Mouse (Mus musculus): Measurements from ENCODE around the gene Sephs1. TPM values are rescaled to one million over a fixed set of nuclear protein-coding genes. Genes with fewer than 3 reads are reported as not detected.
"Not testable (repeated sequence)": the region's sequence is repeated elsewhere in the genome, so short reads cannot be mapped to it uniquely, and the experiment has no call there.

Sephs1 gene
- polyA plus RNA-seq, 1 experiment from 2014 or later, result 38.2 TPM

DNA sequence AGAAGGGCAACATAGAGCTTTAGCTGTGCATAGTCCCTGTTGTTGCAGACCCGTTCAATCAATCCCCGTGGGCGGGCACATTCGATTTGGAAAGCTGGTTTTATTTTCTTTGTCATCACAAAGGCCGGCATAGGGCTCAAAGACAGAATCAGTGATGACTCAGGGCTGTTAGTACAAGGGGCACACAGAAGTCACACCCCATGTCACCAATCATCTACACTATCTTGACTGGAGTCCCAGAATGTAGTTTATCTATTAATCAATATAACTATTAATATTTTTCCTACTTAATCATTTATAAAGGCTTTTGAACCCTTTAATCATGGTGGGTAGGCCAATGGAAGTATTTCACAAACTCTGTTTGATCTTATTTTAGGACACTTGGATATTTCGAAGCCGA lies 56.6 kb downstream of the Sephs1 start:
- Histone ChIP-seq H3K27me3 (ENCODE audit: control insufficient read depth, insufficient read depth, low read length) (no peaks in the 10 kb centered on the region), H3K9ac (ENCODE audit: low read length) (no peak overlapping the region), H3K4me1 (ENCODE audit: control insufficient read depth, insufficient read depth, low read length) (no peaks in the 10 kb centered on the region), H3K4me2 (ENCODE audit: low read depth, low read length) (no peak overlapping the region), H3K36me3 (ENCODE audit: control insufficient read depth, insufficient read depth) (peaks cover 39% of the 10 kb centered on the region), H3K9me3 (replicated peaks; ENCODE audit: control insufficient read depth, low read length) (peaks cover 5% of the 10 kb centered on the region), H3K27ac (ENCODE audit: low read length) (no peak overlapping the region), H3K4me3 (ENCODE audit: low read length) (no peak overlapping the region)
- no peak for ATAC-seq (replicated peaks; ENCODE audit: extremely low read depth, insufficient read depth, low FRiP score)
- whole genome bisulfite sequencing, result 91% methylated on average over 7 of the region's 7 CpGs

DNA sequence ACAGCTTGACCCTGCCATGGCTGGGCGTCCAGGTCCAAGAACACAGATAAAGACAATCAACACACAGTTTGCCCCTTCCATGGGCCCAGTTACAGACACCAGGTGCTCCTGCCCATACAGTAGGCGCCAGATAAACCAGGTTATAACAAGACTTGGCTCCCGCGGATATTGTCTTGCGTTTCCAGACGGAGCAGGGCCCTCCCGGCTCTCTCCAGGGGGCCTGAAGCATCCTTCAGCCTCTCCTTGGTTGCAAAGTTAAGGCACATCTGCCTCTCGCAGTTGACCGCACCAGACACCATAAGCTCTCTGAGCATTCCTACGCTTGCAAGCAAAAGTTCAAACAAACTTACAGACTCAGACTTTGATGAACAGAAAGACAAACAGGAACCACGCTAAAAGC lies 59.5 kb downstream of the Sephs1 start:
- H3K4me1 ChIP-seq (ENCODE audit: control insufficient read depth, insufficient read depth, low read length), result no peaks in the 10 kb centered on the region
- ATAC-seq (replicated peaks; ENCODE audit: extremely low read depth, insufficient read depth, low FRiP score), result no peak
- H3K36me3 ChIP-seq (ENCODE audit: control insufficient read depth, insufficient read depth), result peaks cover 37% of the 10 kb centered on the region
- H3K9me3 ChIP-seq (replicated peaks; ENCODE audit: control insufficient read depth, low read length), result peaks cover 11% of the 10 kb centered on the region
- no peak overlapping the region for H3K4me2 ChIP-seq (ENCODE audit: low read depth, low read length)
- H3K27ac ChIP-seq (ENCODE audit: low read length), result no peak overlapping the region
- WGBS, result 87% methylated on average over 11 of the region's 11 CpGs
- no peaks in the 10 kb centered on the region for H3K27me3 ChIP-seq (ENCODE audit: control insufficient read depth, insufficient read depth, low read length)
- H3K4me3 ChIP-seq (ENCODE audit: low read length), result no peak overlapping the region
- H3K9ac ChIP-seq (ENCODE audit: low read length), result no peak overlapping the region

DNA sequence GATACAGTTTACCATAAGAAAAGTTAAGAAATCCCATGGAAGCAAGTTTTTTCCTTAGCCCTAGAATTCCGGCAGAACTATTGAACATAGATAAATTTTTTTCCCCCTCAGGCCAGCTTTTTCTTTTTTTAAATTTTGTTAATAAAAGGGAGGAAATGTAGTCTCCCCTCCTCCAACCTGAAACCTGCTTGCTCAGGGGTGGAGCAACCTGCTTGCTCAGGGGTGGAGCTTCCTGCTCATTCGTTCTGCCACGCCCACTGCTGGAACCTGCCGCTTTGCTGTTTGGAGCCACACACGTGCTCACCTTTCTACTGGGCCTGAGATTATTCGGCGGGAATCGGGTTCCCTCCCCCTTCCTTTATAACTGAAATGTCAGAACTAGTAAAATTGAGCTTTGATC lies 68.3 kb downstream of the Sephs1 start:
- not testable (repeated sequence) for H3K9ac ChIP-seq (ENCODE audit: low read length); H3K4me3 ChIP-seq (ENCODE audit: low read length); H3K4me1 ChIP-seq (ENCODE audit: control insufficient read depth, insufficient read depth, low read length); ATAC-seq (replicated peaks; ENCODE audit: extremely low read depth, insufficient read depth, low FRiP score); H3K4me2 ChIP-seq (ENCODE audit: low read depth, low read length); H3K27me3 ChIP-seq (ENCODE audit: control insufficient read depth, insufficient read depth, low read length); H3K36me3 ChIP-seq (ENCODE audit: control insufficient read depth, insufficient read depth); H3K9me3 ChIP-seq (replicated peaks; ENCODE audit: control insufficient read depth, low read length); H3K27ac ChIP-seq (ENCODE audit: low read length)
- 79% methylated on average over 8 of the region's 8 CpGs for WGBS

DNA sequence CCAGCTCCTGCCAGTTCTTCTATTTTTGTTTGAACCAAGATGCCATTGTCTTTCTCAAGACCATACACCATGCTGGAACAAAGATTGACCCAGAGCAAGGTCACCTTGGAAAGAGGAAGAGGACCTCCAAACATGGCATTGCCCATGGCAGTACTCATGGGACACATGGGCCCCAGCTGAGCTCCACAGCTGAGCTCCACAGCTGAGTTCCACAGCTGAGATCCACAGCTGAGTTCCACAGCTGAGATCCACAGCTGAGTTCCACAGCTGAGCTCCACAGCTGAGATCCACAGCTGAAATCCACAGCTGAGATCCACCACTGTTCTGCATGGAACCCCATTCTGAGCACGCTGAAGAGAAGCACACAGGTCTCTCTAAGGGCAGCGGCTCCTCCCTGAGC lies 69.6 kb downstream of the Sephs1 start:
- Histone ChIP-seq H3K4me1 (ENCODE audit: control insufficient read depth, insufficient read depth, low read length) (no peaks in the 10 kb centered on the region), H3K4me2 (ENCODE audit: low read depth, low read length) (no peak overlapping the region), H3K9ac (ENCODE audit: low read length) (no peak overlapping the region), H3K27ac (ENCODE audit: low read length) (no peak overlapping the region), H3K9me3 (replicated peaks; ENCODE audit: control insufficient read depth, low read length) (no peaks in the 10 kb centered on the region), H3K36me3 (ENCODE audit: control insufficient read depth, insufficient read depth) (no peaks in the 10 kb centered on the region), H3K4me3 (ENCODE audit: low read length) (no peak overlapping the region), H3K27me3 (ENCODE audit: control insufficient read depth, insufficient read depth, low read length) (no peaks in the 10 kb centered on the region)
- no peak for ATAC-seq (replicated peaks; ENCODE audit: extremely low read depth, insufficient read depth, low FRiP score)
- WGBS, result 92% methylated on average over 2 of the region's 2 CpGs

DNA sequence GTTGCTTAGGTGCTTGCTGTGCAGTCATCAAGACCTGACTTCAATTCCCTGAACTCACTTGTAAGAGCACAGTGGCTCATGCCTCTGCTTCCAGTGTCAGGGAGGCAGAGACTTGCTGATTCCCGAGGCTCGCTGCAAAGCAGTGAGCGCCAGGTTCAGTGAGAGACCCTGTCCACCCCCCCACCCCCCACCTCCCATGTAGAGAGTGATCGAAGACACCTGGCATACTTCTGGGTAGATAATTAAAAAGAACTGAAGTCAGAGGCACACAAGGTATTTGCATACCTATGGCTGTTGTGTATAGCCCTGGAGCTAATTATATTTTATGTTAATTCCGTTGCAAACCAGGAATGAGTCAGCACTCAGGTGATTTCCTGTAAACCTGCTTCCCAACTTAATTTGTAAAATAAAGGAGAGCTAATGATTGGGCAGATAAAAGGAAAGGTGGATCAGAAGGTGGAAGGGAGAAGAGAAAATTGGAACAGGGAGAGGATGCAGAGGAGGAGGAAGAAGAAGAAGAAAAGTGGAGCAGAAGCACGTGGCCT lies 72.9 kb downstream of the Sephs1 start:
- Histone ChIP-seq H3K4me2 (ENCODE audit: low read depth, low read length) (no peak overlapping the region), H3K36me3 (ENCODE audit: control insufficient read depth, insufficient read depth) (no peaks in the 10 kb centered on the region), H3K9me3 (replicated peaks; ENCODE audit: control insufficient read depth, low read length) (no peaks in the 10 kb centered on the region), H3K4me3 (ENCODE audit: low read length) (no peak overlapping the region), H3K9ac (ENCODE audit: low read length) (no peak overlapping the region), H3K4me1 (ENCODE audit: control insufficient read depth, insufficient read depth, low read length) (no peaks in the 10 kb centered on the region), H3K27ac (ENCODE audit: low read length) (no peak overlapping the region), H3K27me3 (ENCODE audit: control insufficient read depth, insufficient read depth, low read length) (no peaks in the 10 kb centered on the region)
- 78% methylated on average over 6 of the region's 6 CpGs for WGBS
- ATAC-seq (replicated peaks; ENCODE audit: extremely low read depth, insufficient read depth, low FRiP score), result no peak

DNA sequence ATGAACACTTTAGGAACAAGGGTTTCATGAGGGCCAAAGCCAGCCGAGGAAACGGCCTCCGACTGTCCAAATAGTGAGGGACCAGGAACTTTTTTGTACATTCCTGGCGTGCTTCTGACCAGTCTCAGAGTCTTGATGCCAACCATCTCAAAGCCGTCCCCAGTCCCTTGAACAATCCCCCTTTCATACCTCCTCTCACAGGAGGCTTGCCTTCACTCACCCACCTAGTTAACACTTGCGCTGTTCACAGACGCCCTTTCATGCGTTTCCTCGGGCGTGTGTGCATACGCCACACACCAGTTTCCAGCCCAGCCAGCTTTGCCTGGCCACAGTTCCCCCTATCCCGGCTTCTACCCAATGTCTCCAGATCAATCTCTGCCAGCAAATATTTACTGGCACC lies 76.7 kb downstream of the Sephs1 start:
- ATAC-seq (replicated peaks; ENCODE audit: extremely low read depth, insufficient read depth, low FRiP score), result no peak
- no peak overlapping the region for H3K27ac ChIP-seq (ENCODE audit: low read length)
- H3K27me3 ChIP-seq (ENCODE audit: control insufficient read depth, insufficient read depth, low read length), result no peaks in the 10 kb centered on the region
- no peaks in the 10 kb centered on the region for H3K4me1 ChIP-seq (ENCODE audit: control insufficient read depth, insufficient read depth, low read length)
- H3K36me3 ChIP-seq (ENCODE audit: control insufficient read depth, insufficient read depth), result no peaks in the 10 kb centered on the region
- H3K4me2 ChIP-seq (ENCODE audit: low read depth, low read length), result no peak overlapping the region
- H3K4me3 ChIP-seq (ENCODE audit: low read length), result no peak overlapping the region
- no peaks in the 10 kb centered on the region for H3K9me3 ChIP-seq (replicated peaks; ENCODE audit: control insufficient read depth, low read length)
- 79% methylated on average over 12 of the region's 12 CpGs for WGBS
- H3K9ac ChIP-seq (ENCODE audit: low read length), result no peak overlapping the region

Other genes with a start within 250 kb of the Sephs1 start
- 28.3 and 34.2 TPM in 2 replicates for gene Prpf18, start 229.5 kb upstream of the Sephs1 start, polyA plus RNA-seq (2015; fragmentation: Nextera tagmentation; extraction: Ambion mirVana)
- 2.3 and 2.7 TPM in 2 replicates for gene Bend7, start 163.7 kb upstream of the Sephs1 start, polyA plus RNA-seq (2015; fragmentation: Nextera tagmentation; extraction: Ambion mirVana)
- 227 and 242 TPM in 2 replicates for gene Phyh, start 37.5 kb downstream of the Sephs1 start, polyA plus RNA-seq (2015; fragmentation: Nextera tagmentation; extraction: Ambion mirVana)
- 0.29 and 0.49 TPM in 2 replicates for gene Ucma, start 94.6 kb downstream of the Sephs1 start, polyA plus RNA-seq (2015; fragmentation: Nextera tagmentation; extraction: Ambion mirVana)
- 15.6 and 17.4 TPM in 2 replicates for gene Mcm10, start 131.2 kb downstream of the Sephs1 start, polyA plus RNA-seq (2015; fragmentation: Nextera tagmentation; extraction: Ambion mirVana)
- 17.9 TPM in 2 replicates for gene Optn, start 182.5 kb downstream of the Sephs1 start, polyA plus RNA-seq (2015; fragmentation: Nextera tagmentation; extraction: Ambion mirVana)

All from heart, embryonic 16.5 days (tissue).